Mouse (Mus musculus): ENCODE results near the gene Dnttip2.

DNA sequence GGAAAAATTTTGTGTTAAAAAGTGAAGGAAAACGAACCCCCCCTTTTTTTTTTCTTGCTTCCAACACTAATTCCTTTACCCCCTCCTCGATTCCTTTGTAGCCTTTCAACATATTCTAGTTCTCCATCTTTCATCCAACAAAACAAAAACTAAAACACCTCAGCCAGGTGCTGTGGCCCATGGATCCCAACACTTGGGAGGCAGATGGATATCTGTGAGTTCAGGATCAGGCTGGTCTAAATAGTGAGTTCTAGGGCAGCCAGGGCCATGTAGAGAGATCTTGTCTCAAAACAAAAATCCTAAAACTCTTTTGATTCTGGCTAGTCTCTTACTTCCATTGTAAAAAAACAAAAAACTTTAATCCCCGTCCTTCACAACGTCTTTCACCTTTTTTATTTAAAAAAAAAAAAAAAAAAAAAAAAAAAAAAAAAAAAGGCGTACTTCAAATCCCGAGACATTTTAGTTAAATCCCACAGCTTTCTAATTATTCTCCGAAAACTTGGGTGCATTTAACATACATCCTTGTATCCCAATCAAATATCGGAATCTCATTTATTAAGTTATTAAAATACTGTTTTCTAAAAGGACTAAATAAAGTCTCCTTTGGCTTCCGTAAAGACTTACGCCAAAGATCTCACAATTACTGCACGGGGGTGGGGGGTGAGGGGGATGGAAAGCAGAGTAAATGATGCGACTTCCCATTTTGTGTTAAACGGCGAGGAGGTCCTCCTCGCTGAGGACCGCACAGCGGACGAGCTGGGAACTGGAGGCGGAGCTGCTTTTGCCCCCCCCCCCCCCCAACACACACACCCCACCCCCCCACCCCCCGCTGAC is 564 bp upstream of the Dnttip2 start:
- TF ChIP-seq TAL1 (IDR thresholded peaks at IDR 0.05; ENCODE audit: low read length) (no peak), GATA1 (IDR thresholded peaks at IDR 0.05; ENCODE audit: low read length) (no peak)
